35 mouse cellular contexts compared by ENCODE assay signal in the genomic region with DNA sequence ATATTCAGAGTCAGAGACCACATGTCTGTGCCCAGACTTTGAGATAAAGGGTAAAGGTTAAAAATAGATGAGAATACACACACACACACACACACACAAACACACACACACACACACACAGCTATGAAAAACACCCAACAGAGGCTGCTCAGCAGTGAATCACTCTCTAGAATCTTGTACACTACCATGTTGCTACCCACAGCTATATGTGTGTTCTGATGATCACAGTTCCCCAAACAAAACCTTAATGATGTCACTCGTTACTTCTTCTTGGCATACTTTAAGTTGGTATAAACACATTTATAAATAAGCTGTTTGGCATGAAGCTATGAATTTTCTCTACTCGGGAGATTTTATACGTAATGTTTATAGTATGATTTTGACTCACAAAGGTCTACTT. TPM values are rescaled to one million over a fixed set of nuclear protein-coding genes. Genes with fewer than 3 reads are reported as not detected.
"Had no signal": no experiment of that assay in that cellular context is flagged by ENCODE, and none has a peak within 500 bp of the region (broad histone marks: within the 10 kb centered on the region; RNA-seq: fewer than 3 reads in every experiment).

No protein-coding gene starts in this region.

- H3K4me2 ChIP-seq: heart, embryonic 11.5 days; heart, embryonic 12.5 days; heart, embryonic 13.5 days; heart, embryonic 15.5 days; hindbrain, embryonic 12.5 days; hindbrain, embryonic 13.5 days; hindbrain, embryonic 14.5 days; hindbrain, embryonic 15.5 days; intestine, embryonic 15.5 days; kidney, embryonic 15.5 days had no signal

- H3K4me3 ChIP-seq: heart, embryonic 10.5 days; heart, embryonic 12.5 days; heart, embryonic 13.5 days; heart, embryonic 15.5 days; hindbrain, embryonic 10.5 days; hindbrain, embryonic 12.5 days; hindbrain, embryonic 13.5 days; hindbrain, embryonic 15.5 days; intestine, embryonic 15.5 days; kidney, embryonic 15.5 days; layer of hippocampus, adult 2 months had no signal

- ATAC-seq: hindbrain, embryonic 16.5 days; hindbrain, postnatal 0 days; inflammation-experienced regulatory T-cells, adult 6 months; intestine, postnatal 0 days had no signal

- H3K36me3 ChIP-seq: heart, embryonic 10.5 days; heart, embryonic 12.5 days; heart, embryonic 13.5 days; heart, embryonic 15.5 days; hindbrain, embryonic 10.5 days; hindbrain, embryonic 12.5 days; hindbrain, embryonic 13.5 days; hindbrain, embryonic 15.5 days; intestine, embryonic 15.5 days; kidney, embryonic 15.5 days had no signal

- DNase-seq: heart, postnatal 10 days; heart, postnatal 14 days; heart, postnatal 36 days; heart, postnatal 4 days; kidney, adult 11 months; kidney, adult 18-20 months; kidney, adult 2 months; kidney, adult 8-10 months; kidney, adult 9 months; kidney, postnatal 10 days; kidney, postnatal 14 days; kidney, postnatal 25 days; kidney, postnatal 36 days; kidney, postnatal 4 days; layer of hippocampus, adult 9-11 months; layer of hippocampus, postnatal 36 days had no signal

- H3K27ac ChIP-seq: heart, embryonic 10.5 days; heart, embryonic 13.5 days; heart, embryonic 15.5 days; hindbrain, embryonic 10.5 days; hindbrain, embryonic 12.5 days; hindbrain, embryonic 13.5 days; hindbrain, embryonic 14.5 days; hindbrain, embryonic 15.5 days; hindbrain, postnatal 0 days; intestine, embryonic 15.5 days; kidney, embryonic 15.5 days; kidney, postnatal 0 days; layer of hippocampus, adult 2 months had no signal

- H3K4me1 ChIP-seq: heart, embryonic 10.5 days; heart, embryonic 12.5 days; heart, embryonic 13.5 days; heart, embryonic 15.5 days; hindbrain, embryonic 10.5 days; hindbrain, embryonic 12.5 days; hindbrain, embryonic 13.5 days; hindbrain, embryonic 15.5 days; intestine, embryonic 15.5 days; kidney, embryonic 15.5 days had no signal

- H3K27me3 ChIP-seq: heart, embryonic 12.5 days; heart, embryonic 15.5 days; hindbrain, embryonic 12.5 days; hindbrain, embryonic 13.5 days; hindbrain, embryonic 15.5 days; intestine, embryonic 15.5 days; kidney, embryonic 15.5 days had no signal

- H3K9me3 ChIP-seq: heart, embryonic 10.5 days; heart, embryonic 12.5 days; heart, embryonic 13.5 days; heart, embryonic 15.5 days; hindbrain, embryonic 10.5 days; hindbrain, embryonic 12.5 days; hindbrain, embryonic 13.5 days; hindbrain, embryonic 15.5 days; intestine, embryonic 15.5 days; kidney, embryonic 15.5 days had no signal

- H3K9ac ChIP-seq: heart, embryonic 12.5 days; heart, embryonic 13.5 days; heart, embryonic 15.5 days; hindbrain, embryonic 12.5 days; hindbrain, embryonic 13.5 days; hindbrain, embryonic 14.5 days; hindbrain, embryonic 15.5 days; intestine, embryonic 15.5 days; kidney, embryonic 15.5 days had no signal

RNA-seq across cellular contexts. Expression of gene Ky, which starts 40.5 kb away (rescaled TPM):
- polyA plus RNA-seq: kidney, embryonic 14.5 days had no signal
